Mouse (Mus musculus) liver, postnatal 0 days (tissue): Measurements from ENCODE around the gene Fhit.

Source experiments
- CTCF ChIP-seq: sonication (generic); IDR thresholded peaks from 2 replicates; pipeline ENCODE4 v1.5.1; 2016; ENCODE audit warnings: antibody characterized with exemption, low read depth
- EP300 ChIP-seq: IDR thresholded peaks from 2 replicates; pipeline ENCODE4 v1.6.1; 2016; ENCODE audit warnings: antibody characterized with exemption, low read depth, mild to moderate bottlenecking

DNA sequence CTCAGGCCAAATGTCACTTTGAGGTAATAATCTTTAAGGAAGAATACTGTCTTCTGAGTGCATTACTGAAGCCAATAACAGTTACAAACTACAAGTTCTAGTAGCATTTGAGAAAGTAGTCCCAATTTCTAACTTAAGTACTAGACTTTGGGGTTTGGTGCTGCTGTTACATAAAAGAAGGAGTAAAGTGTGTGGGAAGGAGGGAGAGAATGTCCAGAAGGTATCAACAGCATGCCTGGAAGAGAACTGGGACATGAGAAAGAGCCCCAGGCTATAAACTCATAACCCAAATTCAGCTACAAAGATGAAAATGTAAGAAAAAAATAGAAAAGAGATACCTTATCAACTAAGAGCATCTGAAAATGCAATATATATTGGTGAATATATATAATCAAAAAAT lies 101.6 kb downstream of the Fhit start:
- TF ChIP-seq CTCF (no peak), EP300 (no peak)
